Mouse (Mus musculus): ENCODE data around the gene Reep3.

GRCm38 (mm10) chr10:67131709-67132108 is 35.0 kb upstream of the Reep3 start:
- no peak for TF ChIP-seq CTCF (IDR thresholded peaks at IDR 0.05; ENCODE audit: borderline replicate concordance, control insufficient read depth, extremely low read depth, insufficient read depth, low read length, poor library complexity)
- no peak for TF ChIP-seq POLR2A (IDR thresholded peaks at IDR 0.05; ENCODE audit: control insufficient read depth, extremely low read depth, insufficient read depth, low read length, poor library complexity)
